Mouse (Mus musculus) forebrain, embryonic 15.5 days (tissue): Measurements from ENCODE around the gene Slc6a1. TPM values are rescaled to one million over a fixed set of nuclear protein-coding genes. Genes with fewer than 3 reads are reported as not detected.

Experiments
- polyA plus RNA-seq: library from polyadenylated mRNA; unstranded; fragments of >200 nt; fragmentation: Nextera tagmentation; extraction: Ambion mirVana; gene quantifications from 2 replicates; pipeline ENCODE4 v1.2.1, GENCODE M21; 2015

Slc6a1 gene
- polyA plus RNA-seq, 1 experiment from 2014 or later, result 98.4 TPM

Other genes with a start within 250 kb of the Slc6a1 start
- 26.6 and 28.8 TPM in 2 replicates for gene Atp2b2, start 240.0 kb upstream of the Slc6a1 start, polyA plus RNA-seq
- 10.7 and 16.4 TPM in 2 replicates for gene Slc6a11, start 151.4 kb upstream of the Slc6a1 start, polyA plus RNA-seq
- gene Hrh1, start 115.3 kb downstream of the Slc6a1 start, polyA plus RNA-seq, result 0.65 and 0.73 TPM in 2 replicates